Comparison of ENCODE assay signal across 8 mouse cellular contexts in the genomic region with DNA sequence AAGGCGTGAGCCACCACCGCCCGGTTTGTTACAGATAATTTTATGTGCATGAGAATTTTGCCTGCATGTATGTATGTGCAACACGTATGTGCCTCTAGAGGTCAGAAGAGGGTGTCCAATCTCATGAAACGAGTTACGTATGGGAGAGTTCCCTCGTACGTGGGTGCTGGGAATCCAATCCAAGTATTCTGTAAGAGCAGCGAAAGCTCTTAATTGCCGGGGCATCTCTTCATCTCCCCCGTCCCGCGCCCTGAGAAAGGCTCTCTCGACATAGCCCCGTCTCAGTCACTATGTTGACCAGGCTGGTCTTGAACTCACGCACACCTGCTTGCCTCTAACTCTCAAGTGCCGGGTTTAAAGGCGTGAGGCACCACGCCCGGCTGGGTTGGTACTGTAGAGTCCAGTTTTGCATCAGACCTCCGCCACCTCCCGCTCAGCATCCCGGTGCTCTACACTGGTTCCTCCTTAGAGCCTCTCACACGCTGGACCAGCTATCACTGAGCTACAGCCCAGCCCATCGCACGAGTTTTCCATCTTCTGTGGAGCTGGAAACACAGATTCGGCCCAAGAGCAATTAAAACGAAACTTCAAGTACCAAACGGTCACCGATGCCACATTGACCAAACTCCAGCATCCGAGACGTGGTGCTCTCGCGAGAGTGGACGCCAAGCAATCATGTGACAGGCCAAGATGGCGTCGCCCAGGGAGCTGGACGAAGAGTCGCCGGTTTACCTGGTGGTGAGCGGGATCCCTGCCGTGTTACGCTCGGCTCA. TPM values are rescaled to one million over a fixed set of nuclear protein-coding genes. Genes with fewer than 3 reads are reported as not detected.
DNase-seq lines count a peak whose midpoint lies in the region; ATAC-seq lines count a peak whose summit lies in the region.

Gene Gpatch3 (plus strand): TSS at position 676 of the 773 bp plus-strand sequence.

- no peaks in the 10 kb centered on the region for H3K27me3 ChIP-seq in heart, embryonic 14.5 days (ENCODE audit: control insufficient read depth, insufficient read depth, low read length)
- peaks cover 3% of the 10 kb centered on the region; the same call in 1 of the 2 replicates for H3K27me3 ChIP-seq in liver, embryonic 13.5 days
- no peaks in the 10 kb centered on the region for H3K27me3 ChIP-seq in stomach, embryonic 16.5 days (ENCODE audit: control insufficient read depth, insufficient read depth, low read length)

- H3K4me1 ChIP-seq in heart, embryonic 14.5 days (ENCODE audit: control insufficient read depth in 2 of 2, insufficient read depth in 2 of 2, low read length in 2 of 2) = peaks cover 6 to 13% of the 10 kb centered on the region in 2 experiments; a peak in 3 of 4 replicates
- peaks cover 26% of the 10 kb centered on the region for H3K4me1 ChIP-seq in liver, embryonic 13.5 days (replicated peaks)
- H3K4me1 ChIP-seq in stomach, embryonic 16.5 days (ENCODE audit: control insufficient read depth, insufficient read depth, low read length) = peaks cover 7% of the 10 kb centered on the region; the same call in 1 of the 2 replicates

- peak within 1 kb of the TSS; percentile 84 to 91 for H3K4me3 ChIP-seq in heart, embryonic 14.5 days (ENCODE audit: control insufficient read depth in 1 of 2, insufficient read depth in 1 of 2, low read depth in 1 of 2, low read length in 2 of 2)
- H3K4me3 ChIP-seq in liver, embryonic 13.5 days (replicated peaks) = peak within 1 kb of the TSS; percentile 97
- H3K4me3 ChIP-seq in stomach, embryonic 16.5 days (replicated peaks; ENCODE audit: low read length) = peak within 1 kb of the TSS; percentile 94

- peak within 1 kb of the TSS; percentile 90 for H3K4me2 ChIP-seq in heart, embryonic 14.5 days (ENCODE audit: low read length)
- H3K4me2 ChIP-seq in liver, embryonic 13.5 days = peak within 1 kb of the TSS; percentile 93
- H3K4me2 ChIP-seq in stomach, embryonic 16.5 days (ENCODE audit: low read depth, low read length) = peak within 1 kb of the TSS; percentile 98

- peak within 1 kb of the TSS; percentile 87 for H3K9ac ChIP-seq in heart, embryonic 14.5 days (ENCODE audit: low read length)
- peak within 1 kb of the TSS; percentile 88 for H3K9ac ChIP-seq in liver, embryonic 13.5 days
- H3K9ac ChIP-seq in stomach, embryonic 16.5 days (ENCODE audit: low read length) = peak within 1 kb of the TSS; percentile 92

- H3K9me3 ChIP-seq in heart, embryonic 14.5 days (ENCODE audit: control insufficient read depth, low read length) = no peaks in the 10 kb centered on the region
- H3K9me3 ChIP-seq in liver, embryonic 13.5 days (replicated peaks) = no peaks in the 10 kb centered on the region
- no peaks in the 10 kb centered on the region for H3K9me3 ChIP-seq in stomach, embryonic 16.5 days (replicated peaks; ENCODE audit: control insufficient read depth, low read length)

- peak; percentile 97 for ATAC-seq in erythroid progenitor cell, adult 5-6 weeks (replicated peaks; ENCODE audit: low FRiP score, poor library complexity, severe bottlenecking)
- peak; percentile 77 for ATAC-seq in heart, embryonic 14.5 days (ENCODE audit: insufficient number of reproducible peaks, insufficient read depth, low FRiP score, low read depth)
- ATAC-seq in liver, embryonic 13.5 days (ENCODE audit: low read depth) = peak; percentile 85
- peak; percentile 89 for ATAC-seq in stomach, embryonic 16.5 days (ENCODE audit: insufficient read depth, low FRiP score)

- WGBS in heart, embryonic 14.5 days = 7% methylated on average over 44 of the region's 44 CpGs
- 5% methylated on average over 44 of the region's 44 CpGs for WGBS in liver, embryonic 13.5 days (ENCODE audit: insufficient replicate concordance)
- 6% methylated on average over 44 of the region's 44 CpGs for WGBS in stomach, embryonic 16.5 days

- peak; percentile 88 for DNase-seq in CD4-positive helper T cell, adult 2 months (ENCODE audit: low read depth, low spot score)
- peak; percentile 84 for DNase-seq in brain, embryonic 18.5 days (ENCODE audit: low read depth, low spot score)
- DNase-seq in kidney, postnatal 14 days = peak; percentile 95
- DNase-seq in liver, embryonic 13.5 days = peak; percentile 72
- DNase-seq in neural tube, embryonic 10.5 days (ENCODE audit: extremely low spot score, low spot score) = peak; percentile 92

- peak within 1 kb of the TSS; percentile 73 to 84 for H3K27ac ChIP-seq in heart, embryonic 14.5 days (replicated peaks in 1 of 2; ENCODE audit: control insufficient read depth in 1 of 2, insufficient read depth in 1 of 2, low read depth in 2 of 2, low read length in 2 of 2)
- H3K27ac ChIP-seq in liver, embryonic 13.5 days = peak within 1 kb of the TSS; percentile 90
- peak within 1 kb of the TSS; percentile 88 for H3K27ac ChIP-seq in stomach, embryonic 16.5 days (ENCODE audit: low read length)

- H3K36me3 ChIP-seq in heart, embryonic 14.5 days (ENCODE audit: control insufficient read depth, insufficient read depth, low read length) = peaks cover 16% of the 10 kb centered on the region
- peaks cover 18% of the 10 kb centered on the region for H3K36me3 ChIP-seq in liver, embryonic 13.5 days
- H3K36me3 ChIP-seq in stomach, embryonic 16.5 days (ENCODE audit: control insufficient read depth, insufficient read depth, low read length) = no peaks in the 10 kb centered on the region

RNA-seq across cellular contexts. Expression of gene Gpatch3, which starts in this region (rescaled TPM):
- 1.7 and 3.6 TPM in 2 replicates for total RNA-seq in erythroid progenitor cell, adult 5-6 weeks (2015; ENCODE audit: low replicate concordance)
- total RNA-seq in erythroid progenitor cell, adult 5-6 weeks (2017; ENCODE audit: low replicate concordance) = 4.1 and 19.7 TPM in 2 replicates
- polyA plus RNA-seq in heart, embryonic 14.5 days (2014; fragmentation: Nextera tagmentation; extraction: Ambion mirVana) = 5.4 and 6.1 TPM in 2 replicates
- 4.3 and 4.6 TPM in 2 replicates for polyA plus RNA-seq in liver, embryonic 13.5 days (2015; fragmentation: Nextera tagmentation; extraction: Ambion mirVana)
- polyA plus RNA-seq in stomach, embryonic 16.5 days (2015; fragmentation: Nextera tagmentation; extraction: Ambion mirVana) = 3.9 and 4.2 TPM in 2 replicates

Comparison
In these comparisons a context has a peak if more than half of its experiments do, and no peak if none do; other contexts are left out.
1. Peak in every context shown above with its lines: DNase-seq, ATAC-seq, H3K4me3 ChIP-seq and H3K27ac ChIP-seq.